ENCODE assay signal across 8 mouse cellular contexts in the genomic region with DNA sequence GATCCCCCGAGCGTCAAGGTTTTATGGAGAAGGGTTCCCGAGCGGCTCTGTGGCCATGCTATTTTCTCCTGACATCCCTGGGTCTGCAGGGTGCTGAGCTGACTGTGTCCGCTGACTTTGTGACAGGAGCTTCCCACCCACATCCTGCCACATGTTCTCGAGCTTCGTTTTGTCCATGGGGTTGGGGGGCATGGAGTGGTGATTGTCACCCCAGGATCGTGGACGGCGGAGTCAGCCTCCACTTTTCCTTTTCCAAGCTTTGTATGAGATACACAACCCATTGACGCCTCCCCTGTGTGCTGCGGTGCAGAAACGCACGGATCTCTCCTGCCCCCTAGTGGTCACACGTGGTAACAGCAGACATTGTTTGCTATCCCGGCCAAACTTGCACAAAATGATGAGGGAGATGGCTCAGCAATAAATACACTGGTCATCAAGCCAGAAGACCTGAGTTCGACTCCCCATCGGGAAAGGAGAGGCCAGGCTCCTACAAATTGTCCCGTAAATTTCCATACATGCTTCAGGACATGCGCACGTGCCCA. TPM values are rescaled to one million over a fixed set of nuclear protein-coding genes. Genes with fewer than 3 reads are reported as not detected.
DNase-seq lines count a peak whose midpoint lies in the region; ATAC-seq lines count a peak whose summit lies in the region.

No protein-coding gene starts in this region.

- no peak overlapping the region for H3K4me3 ChIP-seq in limb, embryonic 12.5 days (replicated peaks)
- no peak overlapping the region for H3K4me3 ChIP-seq in midbrain, embryonic 16.5 days (ENCODE audit: low read depth, low read length)

- peaks cover 53% of the 10 kb centered on the region for H3K27me3 ChIP-seq in limb, embryonic 12.5 days
- H3K27me3 ChIP-seq in midbrain, embryonic 16.5 days (ENCODE audit: control insufficient read depth, insufficient read depth, low read depth, low read length), result no peaks in the 10 kb centered on the region; the same call in 1 of the 2 replicates

- DNase-seq in cerebellum, adult 11 months, result peak; percentile 86
- peak; percentile 89 for DNase-seq in embryo, embryonic 10 days (ENCODE audit: low spot score)
- DNase-seq in gastrocnemius, postnatal 25 days, result peak; percentile 60
- DNase-seq in spleen, adult 18-20 months, result peak; percentile 58 to 81

- H3K4me2 ChIP-seq in limb, embryonic 12.5 days, result peak overlapping the region; percentile 31; the same call in 1 of the 2 replicates
- H3K4me2 ChIP-seq in midbrain, embryonic 16.5 days (ENCODE audit: low read length), result peak overlapping the region; percentile 31; the same call in 1 of the 2 replicates

- H3K9me3 ChIP-seq in limb, embryonic 12.5 days, result no peaks in the 10 kb centered on the region
- H3K9me3 ChIP-seq in midbrain, embryonic 16.5 days (replicated peaks; ENCODE audit: control insufficient read depth, low read length, poor library complexity, severe bottlenecking), result no peaks in the 10 kb centered on the region

- H3K27ac ChIP-seq in limb, embryonic 12.5 days, result no peak overlapping the region
- H3K27ac ChIP-seq in midbrain, embryonic 16.5 days (ENCODE audit: low read length), result no peak overlapping the region

- no peak for ATAC-seq in cerebellum, adult (ENCODE audit: insufficient number of reproducible peaks, low FRiP score, low TSS enrichment)
- ATAC-seq in inflammation-experienced regulatory T-cells, adult 6 months, result peak; percentile 51
- ATAC-seq in limb, embryonic 12.5 days (ENCODE audit: insufficient number of reproducible peaks, insufficient read depth, low FRiP score, low TSS enrichment, low read depth), result no peak
- ATAC-seq in midbrain, embryonic 16.5 days, result peak; percentile 23

- 0 out of 2 replicates have a peak, but pooled peaks cover 4% of the 10 kb centered on the region for H3K4me1 ChIP-seq in limb, embryonic 12.5 days (replicated peaks)
- H3K4me1 ChIP-seq in midbrain, embryonic 16.5 days (ENCODE audit: control insufficient read depth, insufficient read depth, low read length), result peaks cover 9% of the 10 kb centered on the region; the same call in 1 of the 2 replicates

- H3K9ac ChIP-seq in limb, embryonic 12.5 days (replicated peaks), result no peak overlapping the region
- no peak overlapping the region for H3K9ac ChIP-seq in midbrain, embryonic 16.5 days (ENCODE audit: low read depth, low read length)

- no peaks in the 10 kb centered on the region for H3K36me3 ChIP-seq in limb, embryonic 12.5 days
- H3K36me3 ChIP-seq in midbrain, embryonic 16.5 days (ENCODE audit: control insufficient read depth, insufficient read depth, low read length), result no peaks in the 10 kb centered on the region

- 10% methylated on average over 21 of the region's 21 CpGs for WGBS in limb, embryonic 12.5 days
- 13% methylated on average over 21 of the region's 21 CpGs for WGBS in midbrain, embryonic 16.5 days

RNA-seq across cellular contexts. Expression of gene Gng7, which starts 19.6 kb away (rescaled TPM):
- 1 to 10 TPM in 1 of 2 experiments, under 1 TPM in 1; 0.61 to 1.1 TPM for total RNA-seq in gastrocnemius, postnatal 25 days (2021)
- not detected for polyA plus RNA-seq in inflammation-experienced regulatory T-cells, adult 6 months (2017; shearing (Covaris generic))
- 6.2 and 6.4 TPM in 2 replicates for polyA plus RNA-seq in limb, embryonic 12.5 days (2016; fragmentation: Nextera tagmentation; extraction: Ambion mirVana)
- 21.5 and 25.6 TPM in 2 replicates for polyA plus RNA-seq in midbrain, embryonic 16.5 days (2015; fragmentation: Nextera tagmentation; extraction: Ambion mirVana)

RNA-seq across cellular contexts. Expression of gene Diras1, which starts 30.3 kb away (rescaled TPM):
- total RNA-seq in gastrocnemius, postnatal 25 days (2021), result under 1 TPM in 1 of 2 experiments, not detected in 1; 0.51 TPM
- not detected for polyA plus RNA-seq in inflammation-experienced regulatory T-cells, adult 6 months (2017; shearing (Covaris generic))
- polyA plus RNA-seq in limb, embryonic 12.5 days (2016; fragmentation: Nextera tagmentation; extraction: Ambion mirVana), result 0.33 TPM in 1 of 2 replicates, not detected in the other
- 71.7 and 88.1 TPM in 2 replicates for polyA plus RNA-seq in midbrain, embryonic 16.5 days (2015; fragmentation: Nextera tagmentation; extraction: Ambion mirVana)

RNA-seq across cellular contexts. Expression of gene Slc39a3, which starts 42.1 kb away (rescaled TPM):
- total RNA-seq in gastrocnemius, postnatal 25 days (2021), result 10 to 100 TPM; 13.5 to 13.9 TPM
- polyA plus RNA-seq in inflammation-experienced regulatory T-cells, adult 6 months (2017; shearing (Covaris generic)), result 1 to 10 TPM; 2.4 to 5.0 (median 2.7) TPM
- 17.0 and 17.6 TPM in 2 replicates for polyA plus RNA-seq in limb, embryonic 12.5 days (2016; fragmentation: Nextera tagmentation; extraction: Ambion mirVana)
- 52.8 and 55.7 TPM in 2 replicates for polyA plus RNA-seq in midbrain, embryonic 16.5 days (2015; fragmentation: Nextera tagmentation; extraction: Ambion mirVana)

Comparison
In these comparisons a context has a peak if more than half of its experiments do, and no peak if none do; other contexts are left out.
1. ATAC-seq: peak in inflammation-experienced regulatory T-cells, adult 6 months (single experiment) and midbrain, embryonic 16.5 days (single experiment); none in cerebellum, adult (single experiment) and limb, embryonic 12.5 days (single experiment).
2. RNA of gene Diras1, which starts 30.3 kb away (polyA plus RNA-seq): 71.7 to 88.1 TPM in midbrain, embryonic 16.5 days; 0.33 TPM in limb, embryonic 12.5 days and not detected in inflammation-experienced regulatory T-cells, adult 6 months; every median in the first group is over 10 times any median in the second.
3. Peak in every context shown above with its lines, with median percentiles within 50 percentile points of each other: DNase-seq.